Mouse (Mus musculus) embryonic facial prominence, embryonic 11.5 days (tissue): ENCODE measurements around the gene Uqcc3. TPM values are rescaled to one million over a fixed set of nuclear protein-coding genes. Genes with fewer than 3 reads are reported as not detected.

Experiments used
- ATAC-seq: fragments of 200-750 bp; cut with Nextera tagmentation; replicated peaks from 2 replicates; pipeline ENCODE4 v1.8.0; 2017; ENCODE audit warnings: low read depth; ENCODE audit not compliant: insufficient number of reproducible peaks, low FRiP score, low TSS enrichment
- DNase-seq: peaks from one replicate; pipeline ENCODE4 v3.0.0-alpha.2; 2015; ENCODE audit warnings: low spot score
- H3K27ac ChIP-seq: fragments of 300-500 bp; sonication (generic); replicated peaks from 2 replicates; pipeline ENCODE4 v1.5.1; 2014; ENCODE audit warnings: mild to moderate bottlenecking, low read depth, low read length, control low read depth
- H3K27me3 ChIP-seq: fragments of 300-500 bp; sonication (generic); 2 replicates; pipeline ENCODE4 v1.6.1; 2014; ENCODE audit warnings: mild to moderate bottlenecking, low read length, moderate library complexity, mixed read lengths; ENCODE audit not compliant: control insufficient read depth, insufficient read depth
- H3K36me3 ChIP-seq: fragments of 300-500 bp; sonication (generic); replicated peaks from 2 replicates; pipeline ENCODE4 v1.6.1; 2014; ENCODE audit warnings: low read depth, mild to moderate bottlenecking, low read length, moderate library complexity, mixed read lengths; ENCODE audit not compliant: control insufficient read depth, insufficient read depth
- H3K4me1 ChIP-seq: fragments of 300-500 bp; sonication (generic); 2 replicates; pipeline ENCODE4 v1.6.1; 2014; ENCODE audit warnings: low read length, mixed read lengths; ENCODE audit not compliant: control insufficient read depth, insufficient read depth
- H3K4me2 ChIP-seq: fragments of 300-500 bp; sonication (generic); 2 replicates; pipeline ENCODE4 v1.6.1; 2014; ENCODE audit warnings: low read depth, mild to moderate bottlenecking, control low read depth, low read length, moderate library complexity
- H3K4me3 ChIP-seq: fragments of 300-500 bp; sonication (generic); 2 replicates; pipeline ENCODE4 v1.5.1; 2014; ENCODE audit warnings: low read depth, low read length, control low read depth
- H3K9ac ChIP-seq: fragments of 300-500 bp; sonication (generic); replicated peaks from 2 replicates; pipeline ENCODE4 v1.6.1; 2014; ENCODE audit warnings: mild to moderate bottlenecking, control low read depth, low read length
- H3K9me3 ChIP-seq: fragments of 300-500 bp; sonication (generic); replicated peaks from 2 replicates; pipeline ENCODE4 v1.6.1; 2016; ENCODE audit warnings: mild to moderate bottlenecking, low read length, inconsistent platforms, mixed read lengths; ENCODE audit not compliant: control insufficient read depth
- WGBS: fragments of 180-500 bp; shearing (Covaris S2); extraction: QIAGEN DNeasy Blood & Tissue Kit; methylation state at CpG from one replicate; pipeline ENCODE4 v1.1.7; 2014; 5-methylcytosine and 5-hydroxymethylcytosine counted together
- polyA plus RNA-seq: library from polyadenylated mRNA; unstranded; fragments of >200 nt; fragmentation: Nextera tagmentation; extraction: Ambion mirVana; gene quantifications from 2 replicates; pipeline ENCODE4 v1.2.1, GENCODE M21; 2014

Gene Uqcc3
- polyA plus RNA-seq, 1 experiment from 2014 or later = 56.1 TPM

GRCm38 (mm10) chr19:8888511-8889385 is 8.0 kb upstream of the Uqcc3 start, which contains the start of the genes 1810009A15Rik and Gm49416:
TSS of gene 1810009A15Rik (plus strand) at chr19:8888853.
TSS of gene Gm49416 (plus strand) at chr19:8888926.
- peak within 1 kb of the TSS; percentile 68 for H3K4me2 ChIP-seq
- no peaks in the 10 kb centered on the region for H3K27me3 ChIP-seq
- ATAC-seq = peak; percentile 95
- H3K4me3 ChIP-seq = peak within 1 kb of the TSS; percentile 44
- WGBS = under 1% methylated on average over 58 of the region's 58 CpGs
- H3K36me3 ChIP-seq = peaks cover 4% of the 10 kb centered on the region
- no peaks in the 10 kb centered on the region for H3K9me3 ChIP-seq
- peak; percentile 99 for DNase-seq
- H3K4me1 ChIP-seq = no peaks in the 10 kb centered on the region
- H3K27ac ChIP-seq = peak within 1 kb of the TSS; percentile 60
- peak within 1 kb of the TSS; percentile 77 for H3K9ac ChIP-seq

- H3K36me3 ChIP-seq = peaks cover 4% of the 10 kb centered on the region
- ATAC-seq = no peak
- 16% methylated on average over 19 of the region's 19 CpGs for WGBS
- no peaks in the 10 kb centered on the region for H3K27me3 ChIP-seq
- peak overlapping the region; percentile 77 for H3K9ac ChIP-seq
- H3K9me3 ChIP-seq = no peaks in the 10 kb centered on the region
- no peaks in the 10 kb centered on the region for H3K4me1 ChIP-seq
- H3K4me2 ChIP-seq = peak overlapping the region; percentile 68
- DNase-seq = no peak
- H3K27ac ChIP-seq = peak overlapping the region; percentile 60; the same call in 1 of the 2 replicates
- H3K4me3 ChIP-seq = peak overlapping the region; percentile 44
Observed at GRCm38 (mm10) chr19:8887585-8888463, 7.1 kb upstream of the Uqcc3 start.

GRCm38 (mm10) chr19:8886916-8887584 is 6.3 kb upstream of the Uqcc3 start:
- Histone ChIP-seq H3K9ac (no peak overlapping the region), H3K4me1 (no peaks in the 10 kb centered on the region), H3K36me3 (peaks cover 4% of the 10 kb centered on the region), H3K27me3 (no peaks in the 10 kb centered on the region), H3K27ac (no peak overlapping the region), H3K4me2 (no peak overlapping the region), H3K4me3 (no peak overlapping the region), H3K9me3 (no peaks in the 10 kb centered on the region)
- 52% methylated on average over 1 of the region's 1 CpGs for WGBS
- DNase-seq = no peak
- ATAC-seq = no peak

- no peak for ATAC-seq
- Histone ChIP-seq H3K9me3 (no peaks in the 10 kb centered on the region), H3K27ac (no peak within 1 kb of the TSS), H3K36me3 (no peaks in the 10 kb centered on the region), H3K27me3 (no peaks in the 10 kb centered on the region), H3K9ac (no peak within 1 kb of the TSS), H3K4me3 (no peak within 1 kb of the TSS), H3K4me1 (no peaks in the 10 kb centered on the region), H3K4me2 (no peak within 1 kb of the TSS)
- no peak for DNase-seq
- WGBS = 82% methylated on average over 3 of the region's 3 CpGs
Observed at GRCm38 (mm10) chr19:8883616-8884015, 2.9 kb upstream of the Uqcc3 start, which contains the start of the genes Lbhd1 and Gm49403. TSS of gene Lbhd1 (plus strand) at chr19:8883732. TSS of gene Gm49403 (plus strand) at chr19:8883930.

GRCm38 (mm10) chr19:8881034-8881392 is 290 bp upstream of the Uqcc3 start:
- 20% methylated on average over 3 of the region's 3 CpGs for WGBS
- ATAC-seq = no peak

GRCm38 (mm10) chr19:8875031-8875430 is 5.7 kb downstream of the Uqcc3 start:
- DNase-seq (no peak), ATAC-seq (no peak)
- Histone ChIP-seq H3K4me2 (no peak overlapping the region), H3K4me1 (no peaks in the 10 kb centered on the region), H3K9me3 (no peaks in the 10 kb centered on the region), H3K27ac (no peak overlapping the region), H3K9ac (no peak overlapping the region), H3K27me3 (no peaks in the 10 kb centered on the region), H3K4me3 (no peak overlapping the region), H3K36me3 (peaks cover 10% of the 10 kb centered on the region)
- WGBS = 93% methylated on average over 7 of the region's 7 CpGs

More at GRCm38 (mm10) chr19:8881034-8881392, 290 bp upstream of the Uqcc3 start:
- Histone ChIP-seq H3K4me3 (peak overlapping the region; percentile 82), H3K27me3 (no peaks in the 10 kb centered on the region), H3K9me3 (no peaks in the 10 kb centered on the region), H3K36me3 (no peaks in the 10 kb centered on the region; the same call in 1 of the 2 replicates), H3K4me2 (peak overlapping the region; percentile 81), H3K4me1 (no peaks in the 10 kb centered on the region), H3K27ac (no peak overlapping the region), H3K9ac (peak overlapping the region; percentile 91; the same call in 1 of the 2 replicates)
- DNase-seq = no peak

- no peak for ATAC-seq
- H3K4me2 ChIP-seq = peak overlapping the region; percentile 73
- peak overlapping the region; percentile 83 for H3K9ac ChIP-seq
- no peak for DNase-seq
- H3K36me3 ChIP-seq = peaks cover 10% of the 10 kb centered on the region
- no peaks in the 10 kb centered on the region for H3K9me3 ChIP-seq
- no peaks in the 10 kb centered on the region for H3K27me3 ChIP-seq
- H3K4me3 ChIP-seq = peak overlapping the region; percentile 90
- H3K27ac ChIP-seq = no peak overlapping the region
- no peaks in the 10 kb centered on the region for H3K4me1 ChIP-seq
- WGBS = 74% methylated on average over 10 of the region's 10 CpGs
Observed at GRCm38 (mm10) chr19:8872266-8872840, 8.4 kb downstream of the Uqcc3 start.
